Mouse (Mus musculus) layer of hippocampus, postnatal 14 days (tissue): ENCODE results near the gene Senp1. TPM values are rescaled to one million over a fixed set of nuclear protein-coding genes. Genes with fewer than 3 reads are reported as not detected.

Experiments used
- DNase-seq, 2 experiments: peaks; one replicate each; pipeline ENCODE4 v3.0.0; 2021 to 2022; ENCODE audit warnings: low spot score in 2 of 2, mixed read lengths in 1 of 2
- total RNA-seq, 2 experiments: library from RNA; stranded (reverse); gene quantifications; 2 replicates each; pipeline ENCODE4 v1.2.3; 2021

Senp1 gene
- total RNA-seq, 2 experiments from 2014 or later = 13.5 to 13.7 TPM

GRCm38 (mm10) chr15:98108297-98109152, 15.0 kb upstream of the Senp1 start:
- peak; percentile 78 to 87 for DNase-seq

GRCm38 (mm10) chr15:98107703-98108296, 14.3 kb upstream of the Senp1 start:
- no peak for DNase-seq

- DNase-seq = no peak
Observed at GRCm38 (mm10) chr15:98107230-98107629, 13.7 kb upstream of the Senp1 start.

- no peak for DNase-seq
Observed at GRCm38 (mm10) chr15:98106506-98106905, 13.0 kb upstream of the Senp1 start.

GRCm38 (mm10) chr15:98102401-98102800, 8.9 kb upstream of the Senp1 start:
- no peak for DNase-seq

- DNase-seq = no peak
Observed at GRCm38 (mm10) chr15:98098519-98098918, 5.0 kb upstream of the Senp1 start.

DNA sequence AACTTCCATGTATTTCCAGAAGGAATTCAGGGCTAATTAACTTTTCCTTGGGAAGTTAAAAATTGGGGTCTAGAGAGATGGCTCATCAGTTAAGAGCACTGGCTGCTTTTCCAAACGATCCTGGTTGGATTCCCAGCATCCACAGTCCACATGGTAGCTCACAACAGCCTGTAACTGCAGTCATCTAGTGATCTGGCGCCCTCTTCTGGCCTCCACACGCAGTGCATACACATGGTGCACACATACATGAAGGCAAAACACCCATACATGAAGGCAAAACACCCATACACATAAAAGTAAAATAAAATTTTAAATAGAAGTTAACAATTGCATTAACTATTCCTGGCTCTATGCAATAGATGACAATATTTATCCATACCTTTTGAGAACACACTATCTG, 3.4 kb upstream of the Senp1 start:
- DNase-seq = no peak

DNA sequence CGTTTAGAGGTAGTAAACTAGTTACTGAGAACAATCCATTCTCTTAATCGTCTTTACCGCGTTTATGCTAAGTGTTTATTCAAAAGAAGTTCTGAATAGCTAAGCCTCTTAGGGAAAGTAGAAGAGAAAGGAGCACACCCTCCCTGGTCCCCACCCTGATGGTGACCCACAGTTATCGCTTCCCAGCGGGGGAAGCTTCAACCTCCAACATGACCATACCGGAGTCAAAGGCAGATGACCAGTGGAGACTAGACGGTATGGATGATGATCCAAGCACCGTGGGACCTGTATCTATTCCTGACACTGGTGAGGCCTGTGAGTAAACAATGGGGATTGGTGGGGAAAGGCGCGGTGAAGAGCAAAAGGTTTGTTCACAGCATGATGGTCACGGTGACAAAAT, 1.4 kb upstream of the Senp1 start:
- no peak for DNase-seq

- DNase-seq = peak in 1 of 2 experiments; percentile 14
Observed at GRCm38 (mm10) chr15:98092372-98093120, 998 bp downstream of the Senp1 start, which contains the start of gene Pfkm. Pfkm (plus strand) TSS chr15:98092589.

DNA sequence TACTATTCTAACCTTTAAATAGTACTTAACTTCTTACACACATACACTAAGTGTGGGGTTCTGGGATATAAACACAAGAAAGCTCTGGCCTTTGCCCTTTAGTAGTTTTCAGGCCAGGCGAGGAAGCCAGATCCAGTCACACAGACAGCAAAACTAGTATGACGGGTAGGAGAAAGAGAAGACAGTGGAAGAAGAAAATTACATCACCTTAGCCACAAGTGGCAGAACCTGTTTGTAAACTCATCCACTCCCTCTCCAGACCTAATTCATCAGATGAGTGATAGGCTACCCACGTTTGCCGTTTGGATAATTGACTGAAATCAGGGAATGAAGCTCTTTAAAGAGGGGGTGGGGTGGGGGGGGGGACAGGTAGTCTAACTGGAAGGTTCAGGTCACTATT, 1.7 kb downstream of the Senp1 start:
- DNase-seq = no peak

DNA sequence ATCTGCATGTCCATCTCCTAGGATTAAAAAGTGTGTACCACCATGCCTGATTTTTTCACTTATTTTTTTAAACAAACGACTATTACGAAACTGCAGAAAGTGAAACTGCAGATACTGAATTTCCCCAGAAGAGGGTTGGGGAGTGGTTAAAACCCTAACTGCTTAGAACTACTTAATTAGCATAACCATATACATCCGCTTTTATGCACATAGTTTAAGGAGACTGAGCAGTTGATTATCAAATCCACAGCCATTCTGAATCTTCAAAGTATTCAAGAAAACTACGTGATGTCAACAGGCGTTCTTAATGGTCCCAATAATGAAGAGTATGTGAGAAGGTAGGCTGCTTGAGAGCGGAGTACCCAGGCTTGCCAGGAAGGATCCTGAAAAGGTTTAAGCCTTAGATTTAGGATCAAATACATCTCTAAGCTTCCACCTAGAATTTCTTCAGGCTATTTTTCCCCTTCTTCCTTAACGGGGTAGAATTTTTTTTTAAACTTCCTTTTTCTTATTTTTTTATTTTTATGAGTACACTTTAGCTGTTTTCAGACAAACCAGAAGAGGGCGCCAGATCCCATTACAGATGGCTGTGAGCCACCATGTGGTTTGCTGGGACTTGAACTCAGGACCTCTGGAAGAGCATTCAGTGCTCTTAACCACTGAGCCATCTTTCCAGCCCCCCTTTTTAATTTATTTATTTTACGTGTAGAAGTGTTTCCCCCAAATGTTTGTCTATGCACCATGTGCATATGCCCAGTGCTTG, 3.9 kb downstream of the Senp1 start:
- DNase-seq = peak in 1 of 2 experiments; percentile 21

DNA sequence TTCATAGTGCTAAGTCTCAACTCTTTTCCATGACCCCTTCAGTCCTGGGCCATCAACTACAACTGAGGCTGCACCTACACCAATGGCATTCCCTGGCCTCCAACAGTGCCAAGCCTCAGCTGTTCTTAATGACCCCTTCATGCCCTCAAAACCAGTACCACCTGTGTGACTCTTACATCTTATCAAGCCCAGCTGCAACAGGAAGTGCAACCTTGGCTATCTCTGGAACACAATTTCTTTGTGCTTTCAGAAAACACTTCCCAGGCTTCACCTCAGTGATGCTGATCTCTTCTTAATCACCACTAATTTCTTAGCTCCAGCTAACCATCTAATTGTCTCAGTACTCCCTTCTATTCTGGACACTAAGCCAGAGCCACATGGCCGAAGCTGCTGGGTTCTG, 4.7 kb downstream of the Senp1 start:
- no peak for DNase-seq

DNA sequence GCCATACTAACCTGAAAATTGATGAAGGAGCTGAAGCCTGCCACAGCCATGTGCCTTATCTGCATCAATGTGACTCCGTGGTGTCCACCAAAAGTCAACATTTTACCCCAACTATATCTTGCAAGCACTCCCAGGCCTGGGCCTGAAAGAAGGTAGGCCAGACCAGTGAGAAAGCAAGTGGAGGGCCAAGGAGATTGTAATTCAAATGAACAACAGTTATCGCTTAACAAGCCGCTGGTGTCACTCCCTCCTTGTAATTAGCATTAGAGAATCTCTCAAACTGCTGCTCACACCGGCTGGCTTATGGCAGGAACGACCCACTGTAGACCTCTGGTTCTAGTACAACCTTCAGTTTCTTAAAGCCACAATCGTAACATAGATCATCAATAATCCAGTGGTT, 16.6 kb downstream of the Senp1 start:
- no peak for DNase-seq

DNA sequence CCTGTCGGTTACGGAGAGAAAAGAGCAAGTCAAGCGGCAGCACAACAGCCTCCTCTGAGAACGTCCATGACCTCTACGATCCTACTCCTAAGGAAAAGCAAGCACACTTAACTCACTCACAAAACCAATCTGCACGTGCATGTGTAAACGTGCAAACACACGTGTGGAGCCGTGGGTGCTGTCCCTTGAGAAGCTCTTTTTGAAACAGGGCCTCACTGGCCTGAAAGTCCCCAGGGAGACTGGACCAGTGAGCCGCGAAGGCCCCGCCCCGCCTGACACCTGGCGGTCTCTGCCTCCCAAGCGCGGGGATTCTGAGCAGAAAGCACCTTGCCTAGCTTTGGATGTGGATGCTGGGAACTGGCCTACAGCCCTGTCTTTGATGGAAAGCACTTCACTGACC, 18.5 kb downstream of the Senp1 start:
- no peak for DNase-seq

- DNase-seq = no peak
Observed at GRCm38 (mm10) chr15:98074521-98074920, 19.0 kb downstream of the Senp1 start.

- DNase-seq = no peak
Observed at GRCm38 (mm10) chr15:98070376-98070775, 23.2 kb downstream of the Senp1 start.

DNA sequence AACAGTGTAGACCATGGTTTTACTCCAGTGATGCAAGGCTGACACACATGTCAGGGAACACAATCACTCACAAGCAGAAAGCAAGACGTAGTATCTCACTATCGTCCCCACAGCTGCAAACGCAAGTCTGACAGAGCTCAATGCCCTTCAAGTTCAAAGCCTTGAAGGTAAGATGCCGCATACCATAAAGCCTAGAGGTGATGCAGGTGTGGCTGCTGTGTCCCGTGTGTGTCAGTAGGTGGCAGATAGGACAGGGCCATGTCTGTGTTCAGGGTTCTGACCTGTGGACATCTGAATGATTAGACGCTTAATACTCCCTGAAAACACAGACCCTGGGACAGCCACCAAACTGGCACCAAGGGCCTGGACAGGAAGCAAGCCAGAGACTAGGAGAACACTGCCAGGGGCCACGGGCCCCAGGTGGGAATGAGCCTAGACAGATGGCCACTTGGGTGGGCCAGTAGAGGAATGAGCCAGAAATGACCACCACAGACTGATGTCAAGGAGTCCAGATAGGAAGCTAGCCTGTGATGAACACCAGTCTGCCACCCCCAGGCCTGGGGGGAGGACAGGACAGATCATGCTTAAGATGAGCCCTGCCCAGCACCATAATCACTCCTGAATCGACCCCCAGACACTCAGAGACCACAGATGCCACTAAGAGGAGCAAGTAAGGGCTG, 23.8 kb downstream of the Senp1 start:
- no peak for DNase-seq

- DNase-seq = no peak
Observed at GRCm38 (mm10) chr15:98068506-98068905, 25.0 kb downstream of the Senp1 start.

DNA sequence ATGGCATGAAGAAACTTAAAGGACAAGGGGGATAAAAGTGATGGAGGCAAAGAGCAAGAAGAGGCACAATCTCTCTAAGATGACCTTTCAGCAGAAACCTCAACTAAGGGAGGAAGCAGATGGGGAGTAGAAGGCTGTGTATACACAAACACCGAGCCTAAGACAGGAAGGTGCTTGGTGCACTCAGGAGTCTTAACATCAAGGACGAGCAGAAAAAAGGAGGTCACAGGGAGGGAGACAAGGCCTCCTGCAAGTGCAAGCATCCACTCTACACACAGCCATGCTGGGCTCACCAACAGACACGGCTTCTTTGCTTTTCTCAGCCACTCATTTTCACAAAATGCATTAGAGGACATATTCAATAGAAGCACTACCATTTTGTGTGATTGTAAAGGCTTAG, 26.1 kb downstream of the Senp1 start:
- DNase-seq = no peak

GRCm38 (mm10) chr15:98066602-98067001, 26.9 kb downstream of the Senp1 start:
- no peak for DNase-seq

GRCm38 (mm10) chr15:98065881-98066280, 27.7 kb downstream of the Senp1 start:
- no peak for DNase-seq
